Mouse (Mus musculus) MEL (cell line): ENCODE data around the gene Nfix.

ENCODE experiments used
- MAX ChIP-seq: IDR thresholded peaks from 2 replicates; pipeline ENCODE4 v1.6.1; 2011; ENCODE audit warnings: low read length, improper control_type of control experiment
- POLR2A ChIP-seq, 2 experiments: IDR thresholded peaks; 2 replicates each; pipeline ENCODE4 v1.6.1; 2011 to 2012; ENCODE audit warnings: low read length in 2 of 2, mild to moderate bottlenecking in 2 of 2, control low read depth in 1 of 2, improper control_type of control experiment in 1 of 2, low read depth in 1 of 2, moderate library complexity in 1 of 2; ENCODE audit not compliant: control insufficient read depth in 1 of 2, insufficient read depth in 1 of 2, poor library complexity in 1 of 2
- SMC3 ChIP-seq: IDR thresholded peaks from 2 replicates; pipeline ENCODE4 v1.6.1; 2011; ENCODE audit warnings: low read depth, low read length, improper control_type of control experiment
- TBP ChIP-seq: IDR thresholded peaks from 2 replicates; pipeline ENCODE4 v1.8.0; 2011; ENCODE audit warnings: low read depth, low read length, improper control_type of control experiment

- no peak for TF ChIP-seq MAX
- no peak for TF ChIP-seq SMC3
- no peak for TF ChIP-seq POLR2A (IDR thresholded peaks at IDR 0.05; ENCODE audit: control insufficient read depth in 1 of 2, insufficient read depth in 1 of 2, low read depth in 1 of 2, low read length in 2 of 2, poor library complexity in 1 of 2)
- no peak for TF ChIP-seq TBP
Observed at GRCm38 (mm10) chr8:84837912-84838470, 37.8 kb upstream of the Nfix start.
